Mouse (Mus musculus): Measurements from ENCODE around the gene Ccdc14. TPM values are rescaled to one million over a fixed set of nuclear protein-coding genes. Genes with fewer than 3 reads are reported as not detected.

The Ccdc14 gene
- polyA plus RNA-seq, 1 experiment from 2014 or later = 5.9 TPM

GRCm38 (mm10) chr16:34758205-34758604 lies 67.8 kb downstream of the Ccdc14 start:
- Histone ChIP-seq H3K4me3 (ENCODE audit: low read depth, low read length) (no peak overlapping the region), H3K4me2 (ENCODE audit: low read depth, low read length) (no peak overlapping the region), H3K9ac (ENCODE audit: low read depth, low read length) (no peak overlapping the region), H3K4me1 (ENCODE audit: control insufficient read depth, insufficient read depth, low read length) (0 out of 2 replicates have a peak, but pooled peaks cover 7% of the 10 kb centered on the region), H3K27ac (replicated peaks; ENCODE audit: low read depth, low read length) (no peak overlapping the region), H3K9me3 (ENCODE audit: control insufficient read depth, low read length) (no peaks in the 10 kb centered on the region), H3K27me3 (replicated peaks; ENCODE audit: control insufficient read depth, insufficient read depth, low read length) (no peaks in the 10 kb centered on the region), H3K36me3 (ENCODE audit: control insufficient read depth, insufficient read depth, low read length) (no peaks in the 10 kb centered on the region)
- no peak for ATAC-seq (ENCODE audit: low read depth)
- no peak for DNase-seq (ENCODE audit: low spot score)
- 62% methylated on average over 5 of the region's 5 CpGs for WGBS

DNA sequence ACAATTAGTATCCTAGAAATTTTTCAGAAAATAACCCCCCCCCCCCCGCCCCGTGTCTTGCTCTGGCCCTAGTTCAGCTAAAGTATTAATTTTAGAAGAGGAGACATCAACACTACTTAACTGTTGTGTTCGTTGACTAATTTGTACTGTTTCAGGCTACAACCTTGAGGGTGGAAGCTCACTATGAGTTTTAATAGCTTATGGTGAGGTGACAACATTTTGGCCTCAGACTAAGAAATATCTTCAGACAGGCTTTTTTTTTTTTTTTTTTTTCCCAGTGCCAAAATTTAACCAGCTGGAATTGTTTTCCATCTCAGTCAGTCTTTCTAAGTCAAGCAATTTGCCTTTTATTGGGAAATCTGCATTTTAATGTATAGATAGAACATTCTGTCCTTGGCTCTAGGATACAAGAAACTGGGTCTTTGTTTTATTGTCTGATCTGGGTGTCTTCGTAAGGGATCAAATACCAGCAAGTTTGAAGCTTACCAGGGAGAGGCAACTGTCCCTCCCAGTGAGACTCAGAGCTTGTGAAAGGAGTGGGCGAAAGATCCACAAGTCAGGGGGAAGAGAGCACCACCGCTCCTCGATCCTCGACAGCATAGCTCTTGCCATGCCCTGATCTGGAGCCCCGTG lies 73.7 kb downstream of the Ccdc14 start:
- H3K9ac ChIP-seq (ENCODE audit: low read depth, low read length) = no peak overlapping the region
- H3K27me3 ChIP-seq (replicated peaks; ENCODE audit: control insufficient read depth, insufficient read depth, low read length) = no peaks in the 10 kb centered on the region
- no peak overlapping the region for H3K4me2 ChIP-seq (ENCODE audit: low read depth, low read length)
- H3K27ac ChIP-seq (replicated peaks; ENCODE audit: low read depth, low read length) = no peak overlapping the region
- DNase-seq (ENCODE audit: low spot score) (no peak), ATAC-seq (ENCODE audit: low read depth) (no peak)
- no peaks in the 10 kb centered on the region for H3K4me1 ChIP-seq (ENCODE audit: control insufficient read depth, insufficient read depth, low read length)
- no peak overlapping the region for H3K4me3 ChIP-seq (ENCODE audit: low read depth, low read length)
- WGBS = 86% methylated on average over 9 of the region's 9 CpGs
- peaks cover 5% of the 10 kb centered on the region; the same call in 1 of the 2 replicates for H3K9me3 ChIP-seq (ENCODE audit: control insufficient read depth, low read length)
- H3K36me3 ChIP-seq (ENCODE audit: control insufficient read depth, insufficient read depth, low read length) = no peaks in the 10 kb centered on the region

DNA sequence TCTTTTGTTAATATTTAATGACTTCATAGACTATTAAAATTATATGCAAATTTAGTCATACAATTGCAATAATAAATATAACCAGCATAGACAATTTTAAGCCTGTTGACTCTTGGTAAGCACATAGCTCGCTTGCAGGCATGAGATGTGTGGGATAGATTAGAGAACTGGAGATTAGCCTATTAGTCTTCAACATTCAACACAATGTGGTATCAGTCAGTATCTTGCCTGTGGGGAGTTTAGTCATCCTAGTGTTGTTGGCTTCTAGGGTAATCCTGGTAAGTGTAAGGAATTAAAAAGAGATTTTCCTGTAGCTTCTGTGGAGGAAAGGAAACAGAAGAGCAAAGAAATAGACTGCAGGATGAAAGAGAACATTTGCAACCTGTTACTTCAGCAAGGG lies 75.2 kb downstream of the Ccdc14 start:
- no peak overlapping the region for H3K9ac ChIP-seq (ENCODE audit: low read depth, low read length)
- no peak overlapping the region for H3K27ac ChIP-seq (replicated peaks; ENCODE audit: low read depth, low read length)
- H3K27me3 ChIP-seq (replicated peaks; ENCODE audit: control insufficient read depth, insufficient read depth, low read length) = no peaks in the 10 kb centered on the region
- H3K9me3 ChIP-seq (ENCODE audit: control insufficient read depth, low read length) = peaks cover 5% of the 10 kb centered on the region; the same call in 1 of the 2 replicates
- WGBS = 75% methylated on average over 1 of the region's 1 CpGs
- H3K36me3 ChIP-seq (ENCODE audit: control insufficient read depth, insufficient read depth, low read length) = no peaks in the 10 kb centered on the region
- ATAC-seq (ENCODE audit: low read depth) = no peak
- no peak overlapping the region for H3K4me2 ChIP-seq (ENCODE audit: low read depth, low read length)
- no peak overlapping the region for H3K4me3 ChIP-seq (ENCODE audit: low read depth, low read length)
- no peaks in the 10 kb centered on the region for H3K4me1 ChIP-seq (ENCODE audit: control insufficient read depth, insufficient read depth, low read length)
- no peak for DNase-seq (ENCODE audit: low spot score)

DNA sequence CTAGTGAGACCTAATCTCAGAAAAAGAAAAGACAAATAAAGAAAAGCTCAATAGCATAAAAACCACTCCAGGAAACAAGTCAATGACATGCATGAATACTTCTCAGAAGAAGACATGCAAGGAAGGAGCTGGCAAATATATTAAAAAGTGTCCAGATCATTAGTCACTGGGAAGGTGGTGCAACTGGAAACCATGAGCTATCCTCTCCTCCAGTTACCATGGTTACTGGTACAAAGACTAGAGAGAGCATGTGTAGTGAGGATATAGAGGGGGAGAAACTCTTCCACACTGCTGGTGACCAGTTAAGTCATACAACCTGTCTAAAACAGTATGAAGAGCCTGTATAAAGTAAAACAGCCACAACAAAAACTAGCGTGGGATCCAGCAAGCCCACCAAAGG lies 75.8 kb downstream of the Ccdc14 start:
- H3K27me3 ChIP-seq (replicated peaks; ENCODE audit: control insufficient read depth, insufficient read depth, low read length) = no peaks in the 10 kb centered on the region
- no peaks in the 10 kb centered on the region for H3K36me3 ChIP-seq (ENCODE audit: control insufficient read depth, insufficient read depth, low read length)
- no peak overlapping the region for H3K27ac ChIP-seq (replicated peaks; ENCODE audit: low read depth, low read length)
- peaks cover 5% of the 10 kb centered on the region; the same call in 1 of the 2 replicates for H3K9me3 ChIP-seq (ENCODE audit: control insufficient read depth, low read length)
- H3K9ac ChIP-seq (ENCODE audit: low read depth, low read length) = no peak overlapping the region
- H3K4me3 ChIP-seq (ENCODE audit: low read depth, low read length) = no peak overlapping the region
- 91% methylated on average over 1 of the region's 1 CpGs for WGBS
- no peak for DNase-seq (ENCODE audit: low spot score)
- ATAC-seq (ENCODE audit: low read depth) = no peak
- no peaks in the 10 kb centered on the region for H3K4me1 ChIP-seq (ENCODE audit: control insufficient read depth, insufficient read depth, low read length)
- H3K4me2 ChIP-seq (ENCODE audit: low read depth, low read length) = no peak overlapping the region

DNA sequence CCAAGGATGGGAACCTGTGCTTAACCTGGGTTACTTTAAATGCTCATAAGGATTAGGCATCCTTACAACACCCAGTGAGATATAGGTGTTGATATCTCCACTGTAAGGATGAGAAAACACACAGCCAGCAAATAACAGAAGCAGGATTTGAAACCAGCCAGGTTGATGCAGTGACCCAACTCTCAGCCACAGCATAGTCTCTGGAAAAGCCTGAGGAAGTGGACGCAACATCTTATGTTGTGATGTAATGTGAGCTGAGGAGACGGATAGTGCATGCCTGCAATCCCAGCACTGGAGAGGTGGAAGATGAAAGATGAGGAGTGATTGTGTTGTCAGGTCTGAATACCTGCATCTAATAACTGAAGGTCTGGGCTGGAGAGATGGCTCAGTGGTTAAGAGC lies 77.0 kb downstream of the Ccdc14 start:
- Histone ChIP-seq H3K36me3 (ENCODE audit: control insufficient read depth, insufficient read depth, low read length) (no peaks in the 10 kb centered on the region), H3K9me3 (ENCODE audit: control insufficient read depth, low read length) (peaks cover 5% of the 10 kb centered on the region; the same call in 1 of the 2 replicates), H3K4me3 (ENCODE audit: low read depth, low read length) (no peak overlapping the region), H3K27me3 (replicated peaks; ENCODE audit: control insufficient read depth, insufficient read depth, low read length) (no peaks in the 10 kb centered on the region), H3K4me2 (ENCODE audit: low read depth, low read length) (no peak overlapping the region), H3K27ac (replicated peaks; ENCODE audit: low read depth, low read length) (no peak overlapping the region), H3K4me1 (ENCODE audit: control insufficient read depth, insufficient read depth, low read length) (no peaks in the 10 kb centered on the region), H3K9ac (ENCODE audit: low read depth, low read length) (no peak overlapping the region)
- no peak for ATAC-seq (ENCODE audit: low read depth)
- no peak for DNase-seq (ENCODE audit: low spot score)
- 86% methylated on average over 2 of the region's 2 CpGs for WGBS

DNA sequence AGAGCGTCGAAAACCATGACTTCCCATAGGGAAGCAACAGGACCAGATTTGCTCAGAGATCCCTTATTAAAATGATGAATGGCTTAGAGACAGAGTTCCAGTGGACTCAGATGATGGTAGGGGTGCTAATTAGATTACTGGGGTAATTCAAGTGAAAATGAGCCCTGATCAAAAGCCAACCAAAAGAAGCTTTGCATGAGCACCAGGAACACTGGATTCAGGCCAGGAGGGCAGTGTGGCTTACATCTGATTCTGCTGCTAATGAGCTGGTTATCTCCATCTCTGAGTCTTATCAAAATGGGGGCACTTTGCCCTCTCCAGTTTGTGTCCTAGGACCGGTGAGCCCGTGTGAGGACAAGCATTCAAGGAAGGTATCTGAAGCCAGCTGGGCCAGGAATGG lies 78.0 kb downstream of the Ccdc14 start:
- H3K27ac ChIP-seq (replicated peaks; ENCODE audit: low read depth, low read length) = no peak overlapping the region
- no peak for DNase-seq (ENCODE audit: low spot score)
- 71% methylated on average over 4 of the region's 4 CpGs for WGBS

DNA sequence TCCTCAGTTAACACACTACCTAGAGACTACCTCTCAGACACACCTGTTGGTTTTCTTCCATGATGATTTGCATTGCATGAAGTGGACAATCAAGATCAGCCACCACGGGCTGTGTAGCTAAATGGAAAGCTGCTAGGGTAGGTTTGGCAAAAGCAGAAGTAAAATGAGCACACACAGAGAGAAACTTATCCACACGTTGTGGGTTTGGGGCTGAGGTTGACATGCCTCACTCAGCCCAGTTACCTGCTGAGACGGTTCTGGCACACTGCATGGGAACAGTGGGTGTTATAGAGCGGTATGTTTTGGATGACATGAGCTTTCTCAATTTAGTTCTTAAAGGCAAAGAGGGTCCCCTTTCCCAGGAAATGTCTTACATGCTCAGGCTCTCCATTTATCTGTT lies 79.7 kb downstream of the Ccdc14 start:
- Histone ChIP-seq H3K9me3 (ENCODE audit: control insufficient read depth, low read length) (peaks cover 5% of the 10 kb centered on the region; the same call in 1 of the 2 replicates), H3K27me3 (replicated peaks; ENCODE audit: control insufficient read depth, insufficient read depth, low read length) (no peaks in the 10 kb centered on the region), H3K27ac (replicated peaks; ENCODE audit: low read depth, low read length) (no peak overlapping the region), H3K4me3 (ENCODE audit: low read depth, low read length) (no peak overlapping the region), H3K4me2 (ENCODE audit: low read depth, low read length) (no peak overlapping the region), H3K36me3 (ENCODE audit: control insufficient read depth, insufficient read depth, low read length) (no peaks in the 10 kb centered on the region), H3K4me1 (ENCODE audit: control insufficient read depth, insufficient read depth, low read length) (no peaks in the 10 kb centered on the region), H3K9ac (ENCODE audit: low read depth, low read length) (no peak overlapping the region)
- no peak for ATAC-seq (ENCODE audit: low read depth)
- DNase-seq (ENCODE audit: low spot score) = no peak
- WGBS = 83% methylated on average over 4 of the region's 4 CpGs

More for the DNA sequence above, 78.0 kb downstream of the Ccdc14 start:
- Histone ChIP-seq H3K9ac (ENCODE audit: low read depth, low read length) (no peak overlapping the region), H3K9me3 (ENCODE audit: control insufficient read depth, low read length) (peaks cover 5% of the 10 kb centered on the region; the same call in 1 of the 2 replicates), H3K27me3 (replicated peaks; ENCODE audit: control insufficient read depth, insufficient read depth, low read length) (no peaks in the 10 kb centered on the region), H3K36me3 (ENCODE audit: control insufficient read depth, insufficient read depth, low read length) (no peaks in the 10 kb centered on the region), H3K4me1 (ENCODE audit: control insufficient read depth, insufficient read depth, low read length) (no peaks in the 10 kb centered on the region), H3K4me2 (ENCODE audit: low read depth, low read length) (no peak overlapping the region), H3K4me3 (ENCODE audit: low read depth, low read length) (no peak overlapping the region)
- no peak for ATAC-seq (ENCODE audit: low read depth)

DNA sequence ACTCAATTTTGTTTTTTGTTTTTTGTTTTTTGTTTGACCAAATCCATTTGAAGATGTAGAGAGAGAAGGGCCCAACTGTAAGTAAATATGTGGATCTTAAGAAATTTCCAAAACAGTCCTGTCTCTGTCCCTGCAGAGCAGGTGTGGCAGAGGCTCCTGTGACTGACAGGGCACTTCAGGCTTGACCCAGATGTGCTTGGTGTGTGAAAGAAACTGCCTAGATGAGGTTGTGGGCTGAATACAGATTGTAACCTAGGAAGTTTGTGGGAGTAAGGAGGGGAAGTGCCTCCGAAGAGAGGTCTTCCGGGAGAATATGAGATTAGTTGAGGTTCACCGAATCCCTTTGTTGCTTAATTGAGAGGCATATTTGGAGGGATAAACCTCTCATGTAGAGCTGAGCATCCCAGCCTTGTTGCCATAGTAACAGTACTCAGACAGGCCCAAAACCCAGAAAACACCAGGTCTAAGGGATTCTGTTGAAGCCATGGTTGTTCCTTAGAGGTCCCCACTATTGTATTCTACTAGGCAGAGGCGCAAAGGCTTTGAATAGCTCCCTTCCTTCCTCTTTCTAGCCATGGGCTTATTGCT lies 82.1 kb downstream of the Ccdc14 start:
- Histone ChIP-seq H3K4me1 (ENCODE audit: control insufficient read depth, insufficient read depth, low read length) (no peaks in the 10 kb centered on the region), H3K4me2 (ENCODE audit: low read depth, low read length) (no peak overlapping the region), H3K4me3 (ENCODE audit: low read depth, low read length) (no peak overlapping the region), H3K9me3 (ENCODE audit: control insufficient read depth, low read length) (no peaks in the 10 kb centered on the region), H3K27me3 (replicated peaks; ENCODE audit: control insufficient read depth, insufficient read depth, low read length) (no peaks in the 10 kb centered on the region), H3K9ac (ENCODE audit: low read depth, low read length) (no peak overlapping the region), H3K27ac (replicated peaks; ENCODE audit: low read depth, low read length) (no peak overlapping the region), H3K36me3 (ENCODE audit: control insufficient read depth, insufficient read depth, low read length) (no peaks in the 10 kb centered on the region)
- WGBS = 54% methylated on average over 4 of the region's 4 CpGs
- DNase-seq (ENCODE audit: low spot score) = peak; percentile 51
- ATAC-seq (ENCODE audit: low read depth) = peak; percentile 53; the same call in 1 of the 2 replicates
